Mouse (Mus musculus) adrenal gland, adult 8-10 months (tissue): ENCODE data around the gene S100pbp. TPM values are rescaled to one million over a fixed set of nuclear protein-coding genes. Genes with fewer than 3 reads are reported as not detected.

Experiments used
- DNase-seq: peaks from one replicate; pipeline ENCODE4 v3.0.0; 2022
- total RNA-seq, 4 experiments: library from RNA; stranded (reverse); gene quantifications; 2 replicates each; pipeline ENCODE4 v1.2.4; 2022

The S100pbp gene
- total RNA-seq, result 10 to 100 TPM; 21.7 to 31.7 (median 25.4) TPM

DNA sequence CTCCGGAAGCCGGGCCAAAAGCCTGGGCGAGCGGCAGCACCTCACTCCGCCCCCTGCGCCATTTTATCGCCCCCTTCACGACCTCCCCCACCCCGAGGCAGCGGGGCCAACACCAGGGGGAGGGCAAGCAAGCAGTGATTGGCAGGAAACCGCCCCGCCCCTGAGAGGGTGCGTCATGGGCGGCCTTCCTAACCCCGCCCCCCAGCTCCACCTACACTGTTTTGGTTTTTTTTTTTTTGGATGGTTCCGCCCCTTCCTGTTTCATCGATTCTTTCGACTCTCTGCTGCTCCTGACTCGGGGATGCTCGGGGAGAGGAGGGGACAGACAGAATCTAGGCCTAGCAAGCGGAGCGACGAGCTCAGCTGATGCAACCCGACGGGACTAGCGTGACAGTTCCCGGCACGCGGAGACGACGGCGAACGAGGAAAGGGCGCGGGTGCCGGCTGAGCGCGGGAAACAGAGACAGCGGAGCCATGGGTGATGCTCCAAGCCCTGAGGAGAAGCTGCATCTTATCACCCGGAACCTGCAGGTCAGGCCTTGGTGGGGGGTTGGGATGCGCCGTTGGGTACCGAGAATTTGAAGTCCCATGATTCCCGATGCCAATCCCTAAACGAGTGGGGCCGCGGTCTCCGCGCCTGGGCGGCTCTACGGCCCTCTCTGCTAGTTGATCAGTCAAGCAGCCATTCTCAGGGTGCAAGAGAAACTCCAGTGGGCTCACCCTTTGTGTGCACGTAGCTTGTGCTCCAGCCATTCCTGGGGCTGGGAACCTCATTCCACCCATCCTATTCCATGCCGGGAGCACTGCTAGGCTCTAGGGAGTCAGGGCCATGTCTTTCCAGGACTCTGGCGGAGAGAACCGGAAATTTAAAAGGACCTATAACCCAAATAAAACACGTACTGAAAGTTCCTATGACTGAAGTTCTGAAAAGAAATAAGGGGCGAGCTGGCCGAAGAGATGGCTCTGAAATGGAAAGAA is at the start of gene S100pbp, which contains the start of gene Yars:
TSS of gene S100pbp (minus strand) at position 186 of the 978 bp plus-strand sequence.
TSS of gene Yars (plus strand) at position 219 of the 978 bp plus-strand sequence.
- DNase-seq, result peak; percentile 97

DNA sequence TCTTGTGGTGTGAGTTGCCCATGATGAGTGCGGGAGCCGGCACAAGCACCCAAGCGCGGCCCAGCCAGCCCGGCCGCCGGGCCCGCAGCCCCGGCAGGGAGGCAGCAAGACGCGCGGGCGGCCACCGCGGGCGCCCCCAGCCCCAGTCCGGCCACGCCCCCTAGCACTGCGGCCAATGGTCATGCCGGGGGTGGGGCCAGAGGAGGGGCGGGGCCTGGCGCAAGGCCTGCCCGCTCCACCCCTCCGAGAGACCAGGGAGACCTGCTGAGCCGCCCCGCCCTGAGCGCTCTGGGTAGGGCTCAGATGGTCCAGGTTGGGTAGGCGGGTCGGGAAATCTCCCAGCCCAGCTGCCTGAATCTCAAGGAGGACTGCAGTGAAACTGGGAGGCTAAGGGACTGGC is 49.5 kb upstream of the S100pbp start:
- no peak for DNase-seq

DNA sequence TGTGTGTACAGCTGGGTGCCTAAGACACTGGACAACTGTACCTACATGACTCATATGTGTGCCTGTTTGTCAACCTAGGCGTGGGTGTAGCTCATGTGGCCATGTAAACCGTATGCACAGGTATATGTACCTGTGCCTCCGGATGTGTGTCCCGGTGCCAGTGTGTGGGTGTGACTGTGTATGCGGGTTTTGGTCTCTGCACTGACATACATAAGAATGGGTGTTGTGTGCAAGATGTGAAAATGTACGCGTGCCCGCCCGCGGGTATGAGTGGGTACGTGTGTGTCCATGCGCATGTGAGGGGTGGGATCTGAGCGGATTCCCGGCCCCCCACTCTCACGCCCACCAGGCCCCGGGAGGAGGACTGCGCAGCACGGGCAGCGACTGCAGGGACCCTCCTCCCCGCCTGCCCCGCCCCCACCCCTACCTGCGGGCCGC is 49.1 kb upstream of the S100pbp start:
- DNase-seq, result no peak

- DNase-seq, result no peak
Observed at GRCm38 (mm10) chr4:129237843-129238441, 48.4 kb upstream of the S100pbp start.

GRCm38 (mm10) chr4:129236236-129236813 is 46.8 kb upstream of the S100pbp start:
- DNase-seq, result no peak

GRCm38 (mm10) chr4:129235147-129235546 is 45.6 kb upstream of the S100pbp start:
- no peak for DNase-seq

- DNase-seq, result no peak
Observed at GRCm38 (mm10) chr4:129234488-129234887, 45.0 kb upstream of the S100pbp start.

DNA sequence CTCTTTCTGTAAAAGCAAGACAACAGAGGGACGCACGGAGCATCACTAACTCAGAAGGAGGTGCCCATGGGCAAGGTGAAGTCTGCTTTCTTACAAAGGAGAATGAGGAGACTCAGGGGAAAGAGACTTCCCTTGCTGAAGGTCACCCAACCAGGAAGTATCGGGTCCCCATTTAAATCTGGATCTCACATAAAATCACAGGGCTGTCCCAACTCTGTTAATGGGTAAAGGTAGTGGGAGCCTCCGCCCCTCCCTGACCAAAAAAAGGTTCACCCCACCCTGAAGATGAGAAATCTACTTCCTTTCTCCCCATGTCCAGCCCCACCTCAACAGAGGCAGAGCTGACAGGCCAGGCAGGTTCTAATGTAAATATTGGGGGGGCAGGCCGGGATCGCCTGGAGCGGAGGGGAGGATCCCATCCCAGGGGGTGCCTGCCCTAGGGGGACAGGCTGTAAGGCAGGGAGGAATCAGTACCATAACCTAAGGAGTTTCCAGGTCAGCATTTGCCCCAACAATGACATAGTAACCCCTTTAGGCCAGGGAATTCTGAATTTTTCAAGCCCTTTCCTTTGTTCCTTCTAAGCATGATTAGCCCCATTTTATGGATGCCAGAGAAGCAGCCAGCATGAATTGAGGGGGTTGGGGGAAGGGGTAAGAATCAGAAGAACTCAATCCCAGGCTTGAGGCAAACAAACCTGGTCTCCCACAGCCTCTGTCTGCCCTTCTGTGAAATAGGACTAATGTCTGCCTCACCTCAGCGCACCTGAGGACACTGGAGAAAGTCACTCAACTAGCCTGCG is 43.2 kb upstream of the S100pbp start:
- no peak for DNase-seq

- peak; percentile 75 for DNase-seq
Observed at GRCm38 (mm10) chr4:129231594-129232450, 42.3 kb upstream of the S100pbp start.

- DNase-seq, result no peak
Observed at GRCm38 (mm10) chr4:129230926-129231325, 41.4 kb upstream of the S100pbp start.

DNA sequence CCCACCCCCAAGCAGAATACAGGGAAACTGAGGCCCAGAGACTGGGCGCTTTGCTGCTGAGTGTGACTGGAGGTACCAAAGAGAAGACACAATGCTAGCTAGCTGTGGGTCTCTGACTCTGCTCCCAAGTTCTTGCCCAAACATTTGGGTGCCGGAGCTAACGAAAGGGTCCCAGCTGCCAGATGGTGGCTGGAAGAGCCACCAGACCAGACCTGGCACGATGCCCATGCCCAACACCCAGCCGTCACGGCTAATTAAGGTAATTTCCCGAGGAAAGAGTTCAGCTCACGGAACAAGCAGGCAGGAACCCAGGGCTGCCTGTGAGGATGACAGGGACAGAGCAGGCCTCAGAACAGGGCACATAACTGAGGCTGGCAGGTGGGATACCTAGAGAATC is 38.5 kb upstream of the S100pbp start:
- no peak for DNase-seq

- DNase-seq, result no peak
Observed at GRCm38 (mm10) chr4:129227170-129227984, 37.9 kb upstream of the S100pbp start.

- no peak for DNase-seq
Observed at GRCm38 (mm10) chr4:129226441-129226963, 37.0 kb upstream of the S100pbp start.

GRCm38 (mm10) chr4:129225315-129225714 is 35.8 kb upstream of the S100pbp start:
- no peak for DNase-seq

DNA sequence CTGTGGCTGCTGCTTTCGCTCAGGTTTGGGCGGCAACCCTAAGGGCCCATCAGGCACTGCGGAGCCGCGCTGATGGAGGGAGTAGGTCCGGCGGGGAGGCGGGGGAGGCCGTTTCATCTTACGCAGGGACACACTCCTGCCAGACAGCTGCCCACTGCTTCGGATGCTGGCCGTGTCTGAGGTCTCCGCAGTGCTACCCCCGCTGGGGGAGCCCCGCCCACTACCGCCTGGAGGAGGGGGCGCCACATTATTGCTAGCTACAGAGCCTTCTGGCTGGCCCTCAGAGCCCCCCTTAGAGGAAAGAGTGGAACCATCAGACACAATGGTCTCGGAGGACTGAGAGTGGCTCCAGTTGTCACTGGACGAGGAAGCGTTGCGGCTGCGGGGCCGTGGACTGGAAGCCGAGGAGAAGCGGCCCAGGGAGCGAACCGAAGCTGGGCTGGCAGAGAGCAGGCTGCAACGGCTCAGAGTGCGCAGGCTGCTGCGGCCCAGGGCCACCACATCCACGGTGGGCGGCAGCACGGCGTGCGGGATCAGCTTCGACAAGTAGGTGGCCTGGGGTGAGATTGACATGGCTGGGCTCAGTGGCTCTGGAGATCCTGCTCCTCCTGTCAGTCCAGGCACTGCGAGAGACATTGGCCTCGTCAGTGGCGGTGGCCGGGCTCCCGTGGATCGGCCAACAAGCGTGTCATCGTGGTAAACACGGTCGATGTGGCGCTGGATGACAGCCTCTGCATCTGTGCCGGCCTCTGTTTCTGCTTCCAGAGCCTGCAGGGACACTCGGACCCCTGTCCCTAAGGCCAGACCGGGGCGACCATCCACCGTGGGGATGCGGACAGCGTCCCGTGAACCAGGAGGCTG is 34.1 kb upstream of the S100pbp start:
- no peak for DNase-seq

- DNase-seq, result no peak
Observed at GRCm38 (mm10) chr4:129222019-129222925, 32.7 kb upstream of the S100pbp start.

DNA sequence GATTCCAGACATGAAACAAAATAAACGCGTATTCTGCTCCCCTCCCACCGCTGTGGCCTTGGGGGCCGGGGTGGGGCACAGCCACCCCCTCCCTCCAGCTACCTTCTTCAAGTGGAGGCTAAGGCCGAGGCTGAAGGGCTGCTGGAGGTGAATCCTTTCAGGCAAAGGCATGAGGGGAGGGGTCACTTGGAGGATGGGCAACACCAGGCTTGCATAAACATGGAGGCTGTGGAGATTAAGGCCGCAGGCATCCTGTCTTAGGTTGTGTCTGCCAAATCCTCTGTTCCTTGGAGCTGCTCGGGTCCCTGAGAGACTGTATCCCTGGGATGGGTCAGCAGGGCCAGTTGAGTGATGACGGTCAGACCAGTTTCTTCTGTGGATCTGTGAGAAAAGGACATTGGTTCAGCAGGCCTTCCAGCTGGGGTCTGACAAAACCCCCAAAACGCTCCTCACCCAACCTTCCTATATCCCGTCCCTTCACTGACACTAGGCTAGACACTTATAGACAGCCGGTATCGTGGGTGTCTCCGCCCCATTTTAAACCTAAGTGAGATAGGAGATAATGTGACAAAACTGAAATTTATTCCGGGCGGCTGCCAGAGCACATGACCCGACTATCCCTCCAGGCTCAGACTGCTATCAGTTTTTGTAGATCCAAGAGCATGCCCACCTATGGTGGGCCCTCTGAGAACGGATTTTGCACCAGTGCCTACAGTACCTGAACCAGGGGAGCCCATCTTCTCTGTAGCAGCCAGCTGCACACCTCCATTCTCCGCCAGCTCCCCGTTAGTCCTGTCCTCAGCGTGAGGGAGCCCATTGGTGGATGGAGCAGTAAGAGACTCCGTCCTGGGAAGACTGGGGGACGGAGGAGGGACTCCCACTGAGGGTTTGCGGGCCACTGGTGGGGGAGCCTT is 31.8 kb upstream of the S100pbp start:
- DNase-seq, result no peak
